Mouse (Mus musculus) natural killer cell, adult 2 months (primary cell): ENCODE results near the gene Nectin2.

Experiments used
- DNase-seq, 2 experiments: peaks; one replicate each; pipeline ENCODE4 v3.0.0; 2022; ENCODE audit warnings: low spot score in 2 of 2

Nectin2 gene

GRCm38 (mm10) chr7:19745971-19746370 lies 4.3 kb downstream of the Nectin2 start:
- no peak for DNase-seq

GRCm38 (mm10) chr7:19744590-19745385 lies 5.5 kb downstream of the Nectin2 start:
- DNase-seq: no peak

- DNase-seq: no peak
These were observed 6.5 kb downstream of the Nectin2 start for GRCm38 (mm10) chr7:19743791-19744190.

GRCm38 (mm10) chr7:19742468-19742867 lies 7.8 kb downstream of the Nectin2 start:
- DNase-seq: no peak

- no peak for DNase-seq
These were observed 8.8 kb downstream of the Nectin2 start for GRCm38 (mm10) chr7:19741329-19742031.

GRCm38 (mm10) chr7:19740269-19740668 lies 10.0 kb downstream of the Nectin2 start:
- DNase-seq: no peak

GRCm38 (mm10) chr7:19738771-19739170 lies 11.5 kb downstream of the Nectin2 start:
- DNase-seq: no peak

GRCm38 (mm10) chr7:19736389-19737057 lies 13.8 kb downstream of the Nectin2 start:
- no peak for DNase-seq

- DNase-seq: no peak
These were observed 16.1 kb downstream of the Nectin2 start for GRCm38 (mm10) chr7:19734178-19734666.

GRCm38 (mm10) chr7:19726541-19726940 lies 23.7 kb downstream of the Nectin2 start:
- no peak for DNase-seq

GRCm38 (mm10) chr7:19724167-19724566 lies 26.1 kb downstream of the Nectin2 start:
- no peak for DNase-seq

- no peak for DNase-seq
These were observed 27.5 kb downstream of the Nectin2 start for GRCm38 (mm10) chr7:19722754-19723195.

GRCm38 (mm10) chr7:19719200-19719599 lies 31.1 kb downstream of the Nectin2 start:
- no peak for DNase-seq

GRCm38 (mm10) chr7:19718297-19718952 lies 31.9 kb downstream of the Nectin2 start:
- no peak for DNase-seq

- DNase-seq: no peak
These were observed 32.9 kb downstream of the Nectin2 start for GRCm38 (mm10) chr7:19717346-19717745.

GRCm38 (mm10) chr7:19716822-19717221 lies 33.5 kb downstream of the Nectin2 start:
- no peak for DNase-seq

GRCm38 (mm10) chr7:19716055-19716682 lies 34.1 kb downstream of the Nectin2 start:
- DNase-seq: peak in 1 of 2 experiments; percentile 29

- DNase-seq: peak; percentile 99 to 100
These were observed 34.8 kb downstream of the Nectin2 start, which contains the start of gene Tomm40 for GRCm38 (mm10) chr7:19715239-19716054. TSS of gene Tomm40 (minus strand) at chr7:19715438.

GRCm38 (mm10) chr7:19714836-19715235 lies 35.4 kb downstream of the Nectin2 start:
- DNase-seq: no peak

- DNase-seq: no peak
These were observed 36.7 kb downstream of the Nectin2 start for GRCm38 (mm10) chr7:19713598-19713997.
